Mouse (Mus musculus) megakaryocyte, embryonic 14.5 days (primary cell): Measurements from ENCODE around the gene Cnga1. TPM values are rescaled to one million over a fixed set of nuclear protein-coding genes. Genes with fewer than 3 reads are reported as not detected.

ENCODE experiments used
- H3K27me3 ChIP-seq: replicated peaks from 2 replicates; pipeline ENCODE3; 2012; ENCODE audit warnings: inconsistent platforms
- H3K36me3 ChIP-seq: replicated peaks from 2 replicates; pipeline ENCODE3; 2012; ENCODE audit warnings: low read length, inconsistent platforms, mixed read lengths
- H3K4me1 ChIP-seq: 2 replicates; pipeline ENCODE4 v1.6.1; 2012; ENCODE audit warnings: inconsistent platforms
- H3K4me3 ChIP-seq: replicated peaks from 2 replicates; pipeline ENCODE3; 2012; ENCODE audit warnings: moderate library complexity, mild to moderate bottlenecking, inconsistent platforms
- H3K9me3 ChIP-seq: 2 replicates; pipeline ENCODE4 v1.6.1; 2012; ENCODE audit warnings: inconsistent platforms
- FLI1 ChIP-seq: IDR thresholded peaks from 2 replicates; pipeline ENCODE4 v1.6.1; 2012; ENCODE audit warnings: low read length, inconsistent platforms, mixed read lengths
- GATA1 ChIP-seq: IDR thresholded peaks from 3 replicates; pipeline ENCODE4 v1.6.1; 2012; ENCODE audit warnings: mixed read lengths, low read length, inconsistent platforms, borderline replicate concordance
- polyA plus RNA-seq: library from polyadenylated mRNA; stranded (reverse); fragments of >175 nt; gene quantifications from 2 replicates; pipeline ENCODE4 v1.2.3, GENCODE M21; 2012; ENCODE audit warnings: low replicate concordance; ENCODE audit not compliant: insufficient read depth

Gene Cnga1
- not detected in 2 replicates for polyA plus RNA-seq

GRCm38 (mm10) chr5:72644175-72644574, at the start of gene Cnga1:
TSS of gene Cnga1 (minus strand) at chr5:72644275.
- TF ChIP-seq FLI1 (no peak), GATA1 (no peak)

GRCm38 (mm10) chr5:72690516-72690915, 46.4 kb upstream of the Cnga1 start:
- Histone ChIP-seq H3K36me3 (no peaks in the 10 kb centered on the region), H3K4me3 (no peak overlapping the region)
- TF ChIP-seq GATA1 (no peak), FLI1 (no peak)

More at GRCm38 (mm10) chr5:72644175-72644574, at the start of gene Cnga1:
- Histone ChIP-seq H3K4me1 (peaks cover 16% of the 10 kb centered on the region), H3K36me3 (no peaks in the 10 kb centered on the region), H3K4me3 (no peak within 1 kb of the TSS), H3K27me3 (peaks cover 43% of the 10 kb centered on the region), H3K9me3 (no peaks in the 10 kb centered on the region)

GRCm38 (mm10) chr5:72689556-72689955, 45.5 kb upstream of the Cnga1 start:
- Histone ChIP-seq H3K4me3 (no peak overlapping the region), H3K4me1 (no peaks in the 10 kb centered on the region)
- TF ChIP-seq FLI1 = no peak
- TF ChIP-seq GATA1 = no peak

More at GRCm38 (mm10) chr5:72690516-72690915, 46.4 kb upstream of the Cnga1 start:
- Histone ChIP-seq H3K4me1 (no peaks in the 10 kb centered on the region), H3K9me3 (no peaks in the 10 kb centered on the region; the same call in 1 of the 2 replicates), H3K27me3 (no peaks in the 10 kb centered on the region)

GRCm38 (mm10) chr5:72681451-72681850, 37.4 kb upstream of the Cnga1 start:
- no peak overlapping the region for H3K4me3 ChIP-seq
- H3K4me1 ChIP-seq = no peaks in the 10 kb centered on the region
- peaks cover 2% of the 10 kb centered on the region for H3K27me3 ChIP-seq
- H3K36me3 ChIP-seq = no peaks in the 10 kb centered on the region
- TF ChIP-seq GATA1 (no peak), FLI1 (no peak)
- H3K9me3 ChIP-seq = peaks cover 17% of the 10 kb centered on the region

More at GRCm38 (mm10) chr5:72689556-72689955, 45.5 kb upstream of the Cnga1 start:
- no peaks in the 10 kb centered on the region; the same call in 1 of the 2 replicates for H3K9me3 ChIP-seq
- H3K36me3 ChIP-seq = no peaks in the 10 kb centered on the region
- no peaks in the 10 kb centered on the region for H3K27me3 ChIP-seq

- Histone ChIP-seq H3K4me1 (no peaks in the 10 kb centered on the region), H3K4me3 (no peak overlapping the region), H3K9me3 (peaks cover 12% of the 10 kb centered on the region), H3K27me3 (peaks cover 2% of the 10 kb centered on the region), H3K36me3 (no peaks in the 10 kb centered on the region)
- TF ChIP-seq FLI1 (no peak), GATA1 (no peak)
Observed at GRCm38 (mm10) chr5:72674994-72675542, 31.0 kb upstream of the Cnga1 start.

GRCm38 (mm10) chr5:72671017-72671699, 27.1 kb upstream of the Cnga1 start:
- H3K9me3 ChIP-seq = no peaks in the 10 kb centered on the region
- H3K4me3 ChIP-seq = no peak overlapping the region
- H3K36me3 ChIP-seq = no peaks in the 10 kb centered on the region
- H3K4me1 ChIP-seq = no peaks in the 10 kb centered on the region
- no peak for TF ChIP-seq FLI1
- no peak for TF ChIP-seq GATA1
- peaks cover 2% of the 10 kb centered on the region for H3K27me3 ChIP-seq

GRCm38 (mm10) chr5:72668351-72668750, 24.3 kb upstream of the Cnga1 start:
- no peaks in the 10 kb centered on the region for H3K9me3 ChIP-seq
- H3K27me3 ChIP-seq = peaks cover 4% of the 10 kb centered on the region
- H3K4me3 ChIP-seq = no peak overlapping the region
- TF ChIP-seq GATA1 (no peak), FLI1 (no peak)
- no peaks in the 10 kb centered on the region for H3K4me1 ChIP-seq
- H3K36me3 ChIP-seq = no peaks in the 10 kb centered on the region

- H3K27me3 ChIP-seq = peaks cover 8% of the 10 kb centered on the region
- no peaks in the 10 kb centered on the region for H3K36me3 ChIP-seq
- H3K9me3 ChIP-seq = no peaks in the 10 kb centered on the region
- no peak overlapping the region for H3K4me3 ChIP-seq
- TF ChIP-seq GATA1 = no peak
- TF ChIP-seq FLI1 = no peak
- H3K4me1 ChIP-seq = no peaks in the 10 kb centered on the region
Observed at GRCm38 (mm10) chr5:72666428-72666827, 22.4 kb upstream of the Cnga1 start.

- Histone ChIP-seq H3K9me3 (no peaks in the 10 kb centered on the region), H3K36me3 (no peaks in the 10 kb centered on the region), H3K4me3 (no peak overlapping the region), H3K4me1 (no peaks in the 10 kb centered on the region), H3K27me3 (peaks cover 12% of the 10 kb centered on the region)
- TF ChIP-seq FLI1 = no peak
- TF ChIP-seq GATA1 = no peak
Observed at GRCm38 (mm10) chr5:72665281-72665680, 21.2 kb upstream of the Cnga1 start.

- Histone ChIP-seq H3K4me1 (no peaks in the 10 kb centered on the region), H3K36me3 (no peaks in the 10 kb centered on the region), H3K4me3 (no peak overlapping the region), H3K27me3 (peaks cover 15% of the 10 kb centered on the region), H3K9me3 (no peaks in the 10 kb centered on the region)
- no peak for TF ChIP-seq FLI1
- no peak for TF ChIP-seq GATA1
Observed at GRCm38 (mm10) chr5:72664854-72665253, 20.8 kb upstream of the Cnga1 start.
